Mouse (Mus musculus) kidney, postnatal 4 days (tissue): ENCODE results near the gene Kiz.
A peak's percentile ranks its signal among the peaks of the same experiment; 100 is the strongest.

Experiments used
- DNase-seq, 2 experiments: peaks; one replicate each; pipeline ENCODE4 v3.0.0; 2021; ENCODE audit warnings: mixed read lengths in 2 of 2

Gene Kiz

DNA sequence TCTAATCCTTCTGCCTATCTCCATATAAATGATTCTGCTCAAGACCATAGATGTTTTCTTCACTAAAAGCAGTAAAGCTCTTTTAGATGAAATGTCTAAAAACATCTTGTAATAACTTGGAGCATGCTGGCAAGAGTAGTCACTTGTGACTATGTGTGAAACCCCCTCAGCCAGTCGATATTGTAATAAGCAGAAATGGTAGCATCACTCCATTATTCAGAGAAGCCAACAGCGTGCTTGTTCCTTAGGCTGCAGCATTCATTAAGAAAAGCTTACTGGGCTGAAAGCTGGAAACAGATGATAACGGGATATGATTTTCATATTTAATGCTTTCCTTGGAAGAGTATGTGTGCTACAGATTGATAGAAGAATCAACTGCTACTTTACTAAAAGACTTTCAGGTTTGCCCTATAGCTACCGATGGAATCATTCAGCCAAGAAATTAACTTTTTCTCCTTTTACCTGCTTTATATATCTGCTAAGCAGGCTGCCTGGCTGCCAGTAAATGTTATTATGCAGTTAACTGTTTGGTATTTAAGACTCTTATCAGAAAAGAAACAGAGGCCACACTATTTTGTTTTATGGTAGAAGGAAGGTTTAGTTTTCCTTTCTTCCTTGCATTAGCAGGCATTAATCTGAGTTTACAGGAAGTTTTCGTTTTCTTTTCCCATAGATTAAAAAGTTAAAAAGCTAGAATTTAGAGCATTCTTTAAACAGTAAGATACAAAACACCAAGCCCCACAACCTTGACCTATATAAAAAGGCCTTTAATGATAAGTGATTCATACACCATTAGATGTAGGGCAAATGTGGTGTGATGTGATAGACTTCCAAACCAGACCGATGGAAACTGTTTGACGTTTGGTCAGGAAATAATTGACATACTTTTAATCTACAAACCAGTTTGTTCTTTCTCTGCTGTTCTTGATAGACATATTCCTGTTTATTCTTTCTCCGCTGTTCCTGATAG, 15.9 kb downstream of the Kiz start:
- DNase-seq: no peak

GRCm38 (mm10) chr2:146872697-146873096, 17.0 kb downstream of the Kiz start:
- peak in 1 of 2 experiments; percentile 10 for DNase-seq

GRCm38 (mm10) chr2:146873881-146874441, 18.3 kb downstream of the Kiz start:
- no peak for DNase-seq

- DNase-seq: no peak
Observed at GRCm38 (mm10) chr2:146877423-146878098, 21.9 kb downstream of the Kiz start.

DNA sequence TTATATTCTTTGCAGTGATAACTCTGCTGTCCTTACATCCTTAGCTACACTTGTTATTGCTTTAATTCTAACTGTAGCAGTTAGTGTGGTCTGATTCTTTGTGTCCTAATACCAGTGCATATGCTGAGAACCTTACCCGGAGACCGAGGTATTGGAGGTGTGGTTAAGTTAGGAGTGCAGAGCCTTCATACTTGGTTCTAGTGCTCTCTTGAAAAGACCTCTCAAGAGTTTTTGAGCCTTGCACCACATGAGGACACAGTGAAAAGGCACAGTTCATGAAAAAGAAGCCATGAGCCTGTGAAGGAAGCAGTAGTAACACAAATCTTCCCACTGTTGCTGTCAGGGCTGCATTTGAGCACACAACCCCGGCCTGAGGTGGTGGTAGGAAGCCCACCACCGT, 26.0 kb downstream of the Kiz start:
- DNase-seq: no peak

GRCm38 (mm10) chr2:146884291-146884855, 28.7 kb downstream of the Kiz start:
- DNase-seq: no peak

- peak in 1 of 2 experiments; percentile 3 for DNase-seq
Observed at GRCm38 (mm10) chr2:146888786-146889414, 33.2 kb downstream of the Kiz start.

GRCm38 (mm10) chr2:146898977-146899376, 43.3 kb downstream of the Kiz start:
- DNase-seq: peak; percentile 21

DNA sequence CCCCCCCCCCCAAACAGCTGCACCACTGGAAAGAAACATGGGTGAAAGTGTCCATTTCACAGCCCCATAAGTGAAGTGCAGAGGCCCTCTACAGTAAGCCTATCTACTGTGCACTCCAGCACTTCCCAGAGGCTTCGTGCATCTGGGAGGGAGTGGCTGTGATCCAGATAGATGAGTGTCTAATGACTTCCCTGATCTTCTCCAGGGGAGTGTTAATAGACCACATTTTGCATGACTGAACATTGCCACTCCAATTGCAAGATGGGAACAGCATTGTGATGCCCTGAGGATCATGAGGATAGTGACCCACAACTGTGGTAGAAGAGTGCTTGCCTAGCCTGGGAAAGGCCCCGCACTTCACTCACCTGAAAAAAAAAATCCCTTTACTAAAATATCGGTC, 60.4 kb downstream of the Kiz start:
- DNase-seq: no peak

- no peak for DNase-seq
Observed at GRCm38 (mm10) chr2:146917770-146918169, 62.1 kb downstream of the Kiz start.

GRCm38 (mm10) chr2:146920375-146921160, 64.9 kb downstream of the Kiz start:
- DNase-seq: no peak

DNA sequence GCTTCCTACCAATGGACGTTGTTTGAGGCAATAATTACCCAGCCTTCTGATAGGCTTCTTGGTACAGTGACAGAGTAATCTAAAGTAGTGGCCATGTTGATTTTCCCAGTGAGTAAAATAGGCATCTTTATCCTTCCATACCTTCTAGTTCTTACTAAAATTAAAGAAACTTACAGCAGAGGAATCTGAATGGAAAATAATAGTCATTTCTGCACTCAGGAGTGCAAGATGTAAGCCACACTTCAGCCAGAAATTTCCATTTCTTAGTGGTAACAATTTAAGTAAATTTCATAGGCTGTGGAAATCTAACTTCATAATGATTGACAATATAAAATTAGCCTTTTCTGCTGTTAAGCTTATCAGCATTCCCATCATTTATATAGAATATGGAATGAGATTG, 69.6 kb downstream of the Kiz start:
- DNase-seq: no peak

GRCm38 (mm10) chr2:146925846-146926245, 70.2 kb downstream of the Kiz start:
- no peak for DNase-seq

- DNase-seq: no peak
Observed at GRCm38 (mm10) chr2:146948223-146948776, 92.6 kb downstream of the Kiz start.

DNA sequence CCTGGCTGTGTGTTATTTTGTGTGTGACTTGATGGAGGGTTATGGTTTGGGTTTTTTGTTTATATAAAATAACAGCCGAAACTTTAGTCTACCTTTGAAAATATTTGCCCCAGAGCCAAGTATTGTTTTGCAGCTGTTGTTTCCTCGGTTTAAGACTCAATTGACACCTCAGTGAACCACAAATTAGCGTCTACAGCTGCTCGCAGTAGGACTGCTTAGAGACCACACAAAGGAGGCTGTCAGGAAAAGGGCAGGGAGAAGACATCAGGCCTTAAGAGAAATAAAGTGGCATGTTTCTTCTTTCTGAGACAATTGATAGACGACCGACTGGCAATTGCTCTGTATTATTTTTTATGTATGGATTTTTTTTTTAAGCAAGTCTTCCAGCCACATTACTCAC, 100.7 kb downstream of the Kiz start:
- no peak for DNase-seq

DNA sequence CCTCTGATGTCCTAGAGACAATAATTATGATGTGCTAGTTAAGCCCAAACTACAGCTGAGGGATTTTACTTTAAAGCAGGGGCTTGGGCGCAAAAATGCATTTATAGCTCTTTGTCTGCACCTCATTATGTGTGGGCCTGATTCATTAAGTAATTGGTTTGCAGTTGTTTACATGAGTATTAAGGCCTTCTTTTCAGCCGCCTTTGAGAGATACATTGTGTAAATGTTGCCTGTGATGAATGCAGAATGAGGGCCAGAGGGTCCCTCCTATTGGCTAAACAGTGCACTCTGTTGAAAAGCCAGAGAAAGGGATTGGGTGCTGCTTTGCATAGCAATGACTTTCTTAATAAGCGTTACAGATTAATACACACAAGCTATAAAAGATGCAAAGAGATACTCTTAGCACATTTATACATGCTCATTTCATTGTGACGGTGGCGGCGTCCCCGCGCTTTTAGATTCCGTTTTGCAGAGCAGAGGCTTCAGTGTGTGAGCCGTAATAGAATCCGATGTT, 102.8 kb downstream of the Kiz start:
- DNase-seq: peak; percentile 2 to 14

- peak; percentile 91 to 93 for DNase-seq
Observed at GRCm38 (mm10) chr2:146958951-146959821, 103.5 kb downstream of the Kiz start.

GRCm38 (mm10) chr2:146975024-146975423, 119.4 kb downstream of the Kiz start:
- DNase-seq: no peak

DNA sequence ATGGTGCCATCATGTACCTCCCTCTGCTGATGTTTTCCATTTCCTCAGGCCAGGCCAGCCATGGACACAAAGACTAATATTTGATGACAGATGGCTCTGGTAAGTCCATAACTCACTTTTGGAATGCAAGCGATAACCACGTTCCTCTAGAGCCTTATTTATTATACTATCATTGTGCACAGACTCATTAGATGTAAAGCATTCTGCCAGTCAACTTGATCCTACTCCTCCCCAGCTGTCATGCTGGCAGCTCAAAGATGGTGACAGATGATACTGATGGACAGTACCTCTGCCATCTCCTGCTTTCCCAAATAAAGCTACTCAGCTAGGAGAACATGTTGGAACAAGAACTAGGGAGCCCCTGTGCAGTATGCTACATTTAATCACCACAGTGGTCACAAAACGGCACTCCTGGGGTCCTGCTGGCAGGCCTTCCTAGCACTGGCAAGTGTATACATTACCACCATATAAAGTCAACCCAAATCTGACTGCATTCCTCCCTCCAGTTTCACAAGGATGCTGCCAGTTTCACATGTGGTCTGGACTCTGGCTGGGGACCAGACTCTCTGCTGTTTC, 119.9 kb downstream of the Kiz start:
- DNase-seq: no peak

DNA sequence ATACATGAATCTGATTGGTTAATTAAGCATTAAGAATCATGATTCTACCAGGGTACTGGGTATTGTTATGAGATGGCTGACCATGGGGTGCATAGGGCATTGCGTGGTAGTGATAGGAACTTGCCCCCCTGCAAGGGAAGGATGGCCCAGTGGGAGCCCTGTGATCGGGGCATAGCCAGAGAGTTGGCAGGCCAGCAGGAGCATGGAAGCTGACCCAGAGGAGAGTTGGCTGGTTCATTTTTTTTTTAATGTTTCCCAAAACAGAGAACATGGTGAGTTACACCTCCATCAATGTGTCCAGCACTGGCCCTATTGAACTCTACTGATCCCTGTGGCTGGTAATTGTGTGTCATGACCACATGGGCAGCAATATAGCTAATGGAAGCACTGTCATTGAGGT, 127.1 kb downstream of the Kiz start:
- DNase-seq: no peak
